Mouse (Mus musculus) megakaryocyte, embryonic 14.5 days (primary cell): Measurements from ENCODE around the gene 1700029J07Rik. TPM values are rescaled to one million over a fixed set of nuclear protein-coding genes. Genes with fewer than 3 reads are reported as not detected.
A peak's percentile ranks its signal among the peaks of the same experiment; 100 is the strongest.

Experiments
- H3K27me3 ChIP-seq: replicated peaks from 2 replicates; pipeline ENCODE3; 2012; ENCODE audit warnings: inconsistent platforms
- H3K36me3 ChIP-seq: replicated peaks from 2 replicates; pipeline ENCODE3; 2012; ENCODE audit warnings: low read length, inconsistent platforms, mixed read lengths
- H3K4me1 ChIP-seq: 2 replicates; pipeline ENCODE4 v1.6.1; 2012; ENCODE audit warnings: inconsistent platforms
- H3K4me3 ChIP-seq: replicated peaks from 2 replicates; pipeline ENCODE3; 2012; ENCODE audit warnings: moderate library complexity, mild to moderate bottlenecking, inconsistent platforms
- H3K9me3 ChIP-seq: 2 replicates; pipeline ENCODE4 v1.6.1; 2012; ENCODE audit warnings: inconsistent platforms
- FLI1 ChIP-seq: IDR thresholded peaks from 2 replicates; pipeline ENCODE4 v1.6.1; 2012; ENCODE audit warnings: low read length, inconsistent platforms, mixed read lengths
- GATA1 ChIP-seq: IDR thresholded peaks from 3 replicates; pipeline ENCODE4 v1.6.1; 2012; ENCODE audit warnings: mixed read lengths, low read length, inconsistent platforms, borderline replicate concordance
- polyA plus RNA-seq: library from polyadenylated mRNA; stranded (reverse); fragments of >175 nt; gene quantifications from 2 replicates; pipeline ENCODE4 v1.2.3, GENCODE M21; 2012; ENCODE audit warnings: low replicate concordance; ENCODE audit not compliant: insufficient read depth

1700029J07Rik gene
- 0.75 TPM in 1 of 2 replicates, not detected in the other for polyA plus RNA-seq

DNA sequence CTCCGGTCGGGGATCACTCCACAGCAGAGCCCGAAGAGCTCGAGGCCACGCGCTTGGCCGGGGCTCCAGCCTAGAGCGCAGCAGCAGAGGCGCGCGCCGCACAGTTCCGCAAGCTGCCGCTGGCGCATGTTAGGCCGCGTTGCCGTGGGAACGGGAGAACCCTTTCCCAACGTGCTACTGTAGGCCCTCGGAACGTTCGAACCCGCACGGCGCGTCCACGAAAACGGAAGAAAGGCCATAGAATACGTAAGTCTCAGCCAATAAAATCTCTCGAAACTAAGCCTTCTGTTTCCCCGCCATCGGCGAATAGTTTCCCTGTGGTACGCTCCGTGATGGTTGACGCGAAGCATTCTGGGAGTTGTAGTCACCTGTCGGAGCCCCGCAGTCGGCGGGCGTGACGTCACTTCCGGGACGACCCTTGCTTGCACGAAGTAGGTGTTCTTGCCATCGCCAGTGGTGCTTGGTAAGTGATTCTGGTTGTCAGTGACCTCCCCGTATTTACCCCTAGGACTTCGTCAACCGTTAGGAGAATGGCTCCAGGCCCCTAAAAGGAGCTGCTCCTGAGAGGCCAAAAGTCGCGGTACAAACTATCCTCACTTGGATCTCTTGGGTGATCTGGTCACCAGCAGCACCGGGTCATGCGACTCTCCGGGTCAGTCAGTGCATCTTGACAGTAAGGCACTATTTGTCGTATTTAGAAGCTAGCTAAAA lies at the start of gene 1700029J07Rik, which contains the start of gene Ufsp2:
1700029J07Rik (minus strand) TSS at position 127 of the 711 bp plus-strand sequence.
Ufsp2 (plus strand) TSS at position 403 of the 711 bp plus-strand sequence.
- H3K4me3 ChIP-seq = peak within 1 kb of the TSS; percentile 97
- no peaks in the 10 kb centered on the region for H3K27me3 ChIP-seq
- H3K4me1 ChIP-seq = peaks cover 35% of the 10 kb centered on the region
- peaks cover 52% of the 10 kb centered on the region for H3K36me3 ChIP-seq
- H3K9me3 ChIP-seq = peaks cover 12% of the 10 kb centered on the region
- no peak for TF ChIP-seq GATA1
- peak; percentile 87 for TF ChIP-seq FLI1

DNA sequence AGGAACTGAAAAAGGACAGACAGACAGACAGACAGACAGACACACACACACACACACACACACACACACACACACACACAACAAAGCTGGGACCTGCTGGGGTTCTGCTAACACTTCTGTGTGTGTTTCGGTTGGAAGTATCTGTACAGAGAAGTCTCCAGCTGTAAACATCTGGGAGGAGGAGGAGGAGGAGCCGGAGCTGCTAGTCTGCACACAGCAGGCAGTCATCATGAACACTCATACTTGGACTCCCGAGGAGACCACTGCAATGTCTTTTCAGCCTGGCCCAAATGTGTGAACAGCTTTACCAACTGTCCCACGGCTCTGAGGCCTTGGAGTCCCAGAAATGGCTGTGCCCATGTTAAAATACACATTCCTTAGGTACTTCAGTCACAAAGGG lies 49.3 kb upstream of the 1700029J07Rik start:
- H3K4me3 ChIP-seq = no peak overlapping the region
- H3K4me1 ChIP-seq = no peaks in the 10 kb centered on the region
- TF ChIP-seq GATA1 (no peak), FLI1 (no peak)
- H3K9me3 ChIP-seq = no peaks in the 10 kb centered on the region
- no peaks in the 10 kb centered on the region for H3K27me3 ChIP-seq
- peaks cover 32% of the 10 kb centered on the region for H3K36me3 ChIP-seq

DNA sequence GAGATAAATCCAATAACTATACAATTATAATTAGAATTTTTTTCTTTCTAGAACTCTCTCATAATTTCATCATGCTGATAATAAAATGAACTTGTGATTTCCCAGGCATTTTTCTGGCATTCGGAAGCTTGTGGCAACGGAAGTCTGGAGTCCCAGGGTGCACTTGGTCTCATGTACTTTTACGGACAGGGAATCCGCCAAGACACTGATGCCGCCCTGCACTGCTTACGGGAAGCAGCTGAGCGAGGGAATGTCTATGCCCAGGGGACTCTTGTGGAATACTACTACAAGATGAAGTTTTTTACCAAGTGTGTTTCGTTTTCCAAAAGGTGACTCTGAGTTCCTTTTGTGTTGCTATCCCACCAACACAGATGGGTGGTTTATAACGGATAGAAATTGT lies 47.7 kb upstream of the 1700029J07Rik start:
- TF ChIP-seq GATA1 = no peak
- TF ChIP-seq FLI1 = no peak
- Histone ChIP-seq H3K36me3 (peaks cover 28% of the 10 kb centered on the region), H3K9me3 (no peaks in the 10 kb centered on the region), H3K4me3 (no peak overlapping the region), H3K4me1 (no peaks in the 10 kb centered on the region), H3K27me3 (no peaks in the 10 kb centered on the region)

DNA sequence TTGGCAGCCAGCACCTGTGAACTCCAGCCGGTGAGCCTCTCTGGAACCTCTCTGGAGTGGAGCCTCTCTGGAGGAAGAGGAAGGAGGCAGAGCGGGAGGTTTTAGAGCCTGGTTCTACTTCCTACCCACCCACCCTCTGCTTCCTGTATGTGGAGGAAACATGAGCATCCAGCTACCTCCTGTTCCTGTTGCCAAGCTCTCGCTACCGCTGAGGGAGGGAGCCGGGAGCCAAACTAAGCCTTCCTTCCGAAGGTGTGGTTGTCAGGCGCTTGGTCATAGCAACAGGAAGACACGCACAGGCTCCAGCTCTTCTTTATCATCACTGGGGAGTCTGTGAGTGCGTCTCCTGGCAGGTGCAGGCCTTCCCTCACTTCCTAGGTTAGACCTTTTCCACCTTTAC lies 47.2 kb upstream of the 1700029J07Rik start:
- H3K4me3 ChIP-seq = no peak overlapping the region
- H3K9me3 ChIP-seq = no peaks in the 10 kb centered on the region
- no peaks in the 10 kb centered on the region for H3K27me3 ChIP-seq
- no peaks in the 10 kb centered on the region for H3K4me1 ChIP-seq
- TF ChIP-seq FLI1 (no peak), GATA1 (no peak)
- H3K36me3 ChIP-seq = peaks cover 28% of the 10 kb centered on the region

DNA sequence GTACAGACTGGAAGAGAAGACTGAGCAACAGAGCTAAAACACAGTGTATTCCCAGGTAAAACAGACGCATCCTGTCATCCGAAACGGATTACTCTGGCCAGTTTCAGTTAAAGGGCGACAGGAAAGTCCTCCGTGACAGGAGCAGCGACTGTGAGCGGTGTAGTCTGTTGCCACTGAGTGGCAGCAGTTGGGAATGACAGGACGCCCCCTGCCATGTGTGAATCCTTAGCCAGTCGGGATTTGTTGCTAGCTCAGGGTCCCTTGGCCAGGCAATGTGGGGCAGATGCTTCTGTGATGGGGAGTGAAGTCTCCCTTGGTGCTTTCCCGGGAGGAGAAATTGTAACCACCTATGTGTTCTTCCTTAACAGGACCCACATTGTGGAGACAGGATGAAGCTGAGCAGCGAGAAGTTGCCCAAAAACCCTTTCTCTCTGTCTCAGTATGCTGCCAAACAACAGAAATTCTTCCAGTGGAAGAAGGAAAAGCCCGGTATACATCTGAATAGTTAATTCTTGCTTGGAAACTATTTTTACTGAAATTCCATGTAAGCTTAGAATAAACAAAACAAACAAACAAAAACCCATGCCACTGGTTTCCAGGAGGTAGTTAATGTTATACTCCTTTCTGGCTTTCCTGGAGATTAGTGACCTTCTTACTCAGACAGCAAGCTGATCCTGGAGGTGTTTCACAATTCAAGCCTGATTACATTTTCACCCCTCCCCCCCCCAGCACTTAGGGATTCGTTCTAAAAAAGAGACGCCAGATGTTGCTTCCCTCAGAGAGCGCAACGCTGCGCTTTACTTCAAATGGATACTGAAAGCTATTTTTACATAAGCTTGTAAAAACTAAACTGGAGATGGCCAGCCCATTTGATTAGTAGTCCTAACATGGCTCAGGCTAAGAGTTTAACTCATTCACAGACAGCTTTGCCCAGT lies 36.0 kb upstream of the 1700029J07Rik start:
- H3K4me1 ChIP-seq = peaks cover 34% of the 10 kb centered on the region
- no peak for TF ChIP-seq FLI1
- TF ChIP-seq GATA1 = no peak
- no peaks in the 10 kb centered on the region for H3K27me3 ChIP-seq
- H3K4me3 ChIP-seq = peak overlapping the region; percentile 38
- no peaks in the 10 kb centered on the region for H3K36me3 ChIP-seq
- H3K9me3 ChIP-seq = 0 out of 2 replicates have a peak, but pooled peaks cover 3% of the 10 kb centered on the region

DNA sequence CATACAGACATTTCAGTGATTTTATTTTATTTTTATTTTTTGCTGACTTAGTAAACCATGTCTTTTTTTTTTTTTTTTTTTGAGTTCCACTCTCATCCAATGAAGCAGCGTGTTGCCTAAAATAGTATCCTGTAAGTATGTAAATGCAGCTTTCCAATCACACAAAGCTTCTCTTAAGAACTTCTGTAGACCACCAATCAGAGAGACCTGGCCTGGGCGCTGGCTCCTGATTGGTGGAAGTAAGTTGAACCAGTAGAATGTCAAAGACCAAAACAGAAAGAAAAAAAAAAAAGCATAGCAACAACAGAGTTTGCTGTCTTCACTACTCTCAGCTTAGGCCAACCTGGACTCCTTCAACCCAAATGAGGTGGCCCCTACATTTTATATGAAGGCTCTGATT lies 35.3 kb upstream of the 1700029J07Rik start:
- Histone ChIP-seq H3K27me3 (no peaks in the 10 kb centered on the region), H3K36me3 (no peaks in the 10 kb centered on the region), H3K9me3 (0 out of 2 replicates have a peak, but pooled peaks cover 3% of the 10 kb centered on the region), H3K4me3 (no peak overlapping the region), H3K4me1 (peaks cover 35% of the 10 kb centered on the region)
- no peak for TF ChIP-seq GATA1
- TF ChIP-seq FLI1 = no peak

DNA sequence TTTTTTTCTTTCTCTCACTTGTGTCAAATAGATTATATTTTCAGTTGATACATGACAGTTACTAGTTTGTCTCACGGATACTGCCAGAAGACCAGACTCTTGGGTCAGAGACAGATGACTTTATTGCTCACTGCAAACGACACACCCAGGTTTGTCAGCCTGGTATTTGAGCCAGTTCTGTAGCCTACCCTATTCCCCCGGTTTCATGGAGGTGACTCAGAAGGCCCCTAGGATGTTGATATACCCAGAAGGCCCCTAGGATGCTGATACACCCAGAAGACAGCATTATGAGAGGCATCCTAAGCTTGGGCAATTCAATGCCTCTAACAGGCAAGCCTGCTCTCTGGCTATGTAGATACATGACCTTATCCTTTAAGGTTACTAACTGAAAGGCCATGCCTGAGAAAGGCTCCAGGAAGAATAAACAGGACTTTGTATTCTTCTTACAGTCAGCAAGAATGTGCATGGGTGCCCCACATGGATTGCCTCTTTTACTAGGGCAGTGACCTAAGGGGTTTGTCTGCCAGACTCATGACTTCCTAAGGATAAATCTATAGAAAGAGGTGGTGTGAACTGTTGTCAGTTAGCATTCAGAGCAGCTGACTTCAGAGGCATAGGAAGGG lies 32.1 kb upstream of the 1700029J07Rik start:
- 0 out of 2 replicates have a peak, but pooled peaks cover 3% of the 10 kb centered on the region for H3K9me3 ChIP-seq
- H3K4me1 ChIP-seq = peaks cover 44% of the 10 kb centered on the region
- TF ChIP-seq GATA1 (no peak), FLI1 (no peak)
- H3K36me3 ChIP-seq = no peaks in the 10 kb centered on the region
- no peak overlapping the region for H3K4me3 ChIP-seq
- H3K27me3 ChIP-seq = no peaks in the 10 kb centered on the region

DNA sequence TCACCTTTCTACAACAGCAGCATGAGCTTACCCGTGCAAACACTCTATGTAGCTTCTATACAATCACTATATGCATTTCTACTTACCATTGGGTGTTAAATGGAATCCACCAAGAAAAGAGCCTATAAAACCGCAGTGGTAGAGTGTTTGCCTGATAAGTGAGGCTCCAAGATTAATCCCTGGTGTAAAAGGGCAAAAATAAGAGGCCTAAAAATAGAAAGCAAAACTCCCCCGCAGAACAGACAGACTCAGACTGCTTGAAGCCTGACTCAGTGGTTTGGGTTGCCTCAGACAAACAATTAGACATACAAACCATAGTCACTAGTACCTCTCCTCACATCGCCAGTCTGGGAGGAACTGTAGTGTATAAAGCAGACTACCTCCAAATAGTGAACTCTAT lies 30.5 kb upstream of the 1700029J07Rik start, which contains the start of gene Ankrd37:
Ankrd37 (minus strand) TSS at position 112 of the 400 bp plus-strand sequence.
- Histone ChIP-seq H3K4me3 (peak within 1 kb of the TSS; percentile 50), H3K9me3 (0 out of 2 replicates have a peak, but pooled peaks cover 3% of the 10 kb centered on the region), H3K27me3 (no peaks in the 10 kb centered on the region), H3K4me1 (peaks cover 44% of the 10 kb centered on the region), H3K36me3 (peaks cover 4% of the 10 kb centered on the region)
- no peak for TF ChIP-seq FLI1
- no peak for TF ChIP-seq GATA1
